ENCODE assay signal across 35 mouse cellular contexts in genomic region chr17:31743656-31744055, GRCm38 (mm10).
"Had no signal": no experiment of that assay in that cellular context is flagged by ENCODE, and none has a peak within 500 bp of the region (broad histone marks: within the 10 kb centered on the region; RNA-seq: fewer than 3 reads in every experiment).

No protein-coding gene starts in this region.

- DNase-seq: heart, postnatal 10 days; heart, postnatal 14 days; heart, postnatal 36 days; heart, postnatal 4 days; kidney, adult 11 months; kidney, adult 18-20 months; kidney, adult 2 months; kidney, adult 8-10 months; kidney, adult 9 months; kidney, postnatal 10 days; kidney, postnatal 14 days; kidney, postnatal 25 days; kidney, postnatal 36 days; kidney, postnatal 4 days; layer of hippocampus, adult 9-11 months; layer of hippocampus, postnatal 36 days had no signal

- ATAC-seq: hindbrain, embryonic 16.5 days; hindbrain, postnatal 0 days; inflammation-experienced regulatory T-cells, adult 6 months; intestine, embryonic 15.5 days; intestine, embryonic 16.5 days; intestine, postnatal 0 days had no signal

- H3K4me3 ChIP-seq: heart, embryonic 12.5 days; heart, embryonic 13.5 days; heart, embryonic 15.5 days; hindbrain, embryonic 10.5 days; hindbrain, embryonic 12.5 days; hindbrain, embryonic 13.5 days; hindbrain, embryonic 15.5 days; intestine, embryonic 15.5 days; kidney, embryonic 15.5 days; layer of hippocampus, adult 2 months; left cerebral cortex, adult 2 months had no signal

- H3K27ac ChIP-seq: heart, embryonic 13.5 days; heart, embryonic 15.5 days; hindbrain, embryonic 10.5 days; hindbrain, embryonic 12.5 days; hindbrain, embryonic 13.5 days; hindbrain, embryonic 14.5 days; hindbrain, embryonic 15.5 days; hindbrain, postnatal 0 days; intestine, embryonic 15.5 days; kidney, embryonic 15.5 days; kidney, postnatal 0 days; layer of hippocampus, adult 2 months; left cerebral cortex, adult 2 months had no signal

- H3K9me3 ChIP-seq: heart, embryonic 12.5 days; heart, embryonic 13.5 days; heart, embryonic 15.5 days; hindbrain, embryonic 10.5 days; hindbrain, embryonic 13.5 days; hindbrain, embryonic 15.5 days; intestine, embryonic 15.5 days; kidney, embryonic 15.5 days had no signal

- H3K27me3 ChIP-seq: heart, embryonic 12.5 days; heart, embryonic 13.5 days; heart, embryonic 15.5 days; hindbrain, embryonic 12.5 days; hindbrain, embryonic 13.5 days; hindbrain, embryonic 15.5 days; intestine, embryonic 15.5 days; kidney, embryonic 15.5 days had no signal

- H3K9ac ChIP-seq: heart, embryonic 12.5 days; heart, embryonic 13.5 days; heart, embryonic 15.5 days; hindbrain, embryonic 12.5 days; hindbrain, embryonic 13.5 days; hindbrain, embryonic 14.5 days; hindbrain, embryonic 15.5 days; intestine, embryonic 15.5 days; kidney, embryonic 15.5 days had no signal

- H3K36me3 ChIP-seq: heart, embryonic 12.5 days; heart, embryonic 13.5 days; heart, embryonic 15.5 days; hindbrain, embryonic 10.5 days; hindbrain, embryonic 12.5 days; hindbrain, embryonic 13.5 days; hindbrain, embryonic 15.5 days; intestine, embryonic 15.5 days; kidney, embryonic 15.5 days had no signal

- H3K4me2 ChIP-seq: heart, embryonic 11.5 days; heart, embryonic 12.5 days; heart, embryonic 13.5 days; heart, embryonic 15.5 days; hindbrain, embryonic 12.5 days; hindbrain, embryonic 13.5 days; hindbrain, embryonic 14.5 days; hindbrain, embryonic 15.5 days; intestine, embryonic 15.5 days; kidney, embryonic 15.5 days had no signal
